Mouse (Mus musculus) stomach, embryonic 15.5 days (tissue): ENCODE measurements around the gene Ctnna3. TPM values are rescaled to one million over a fixed set of nuclear protein-coding genes. Genes with fewer than 3 reads are reported as not detected.
"Not testable (repeated sequence)": the region's sequence is repeated elsewhere in the genome, so short reads cannot be mapped to it uniquely, and the experiment has no call there.

ENCODE experiments used
- ATAC-seq: fragments of 200-750 bp; cut with Nextera tagmentation; 2 replicates; pipeline ENCODE4 v1.8.0; 2017; ENCODE audit warnings: low read depth, moderate number of reproducible peaks, moderate TSS enrichment; ENCODE audit not compliant: insufficient read depth, low FRiP score
- H3K27ac ChIP-seq: fragments of 300-500 bp; sonication (generic); 2 replicates; pipeline ENCODE4 v1.5.1; 2015; ENCODE audit warnings: mild to moderate bottlenecking, inconsistent platforms
- H3K27me3 ChIP-seq: fragments of 300-500 bp; sonication (generic); replicated peaks from 2 replicates; pipeline ENCODE4 v1.6.1; 2015; ENCODE audit warnings: inconsistent platforms
- H3K36me3 ChIP-seq: fragments of 300-500 bp; sonication (generic); 2 replicates; pipeline ENCODE4 v1.6.1; 2015; ENCODE audit warnings: inconsistent platforms
- H3K4me1 ChIP-seq: fragments of 300-500 bp; sonication (generic); 2 replicates; pipeline ENCODE4 v1.6.1; 2015; ENCODE audit warnings: inconsistent platforms
- H3K4me2 ChIP-seq: fragments of 300-500 bp; sonication (generic); 2 replicates; pipeline ENCODE4 v1.6.1; 2015; ENCODE audit warnings: mild to moderate bottlenecking, inconsistent platforms
- H3K4me3 ChIP-seq: fragments of 300-500 bp; sonication (generic); replicated peaks from 2 replicates; pipeline ENCODE4 v1.5.1; 2015; ENCODE audit warnings: inconsistent platforms
- H3K9ac ChIP-seq: fragments of 300-500 bp; sonication (generic); 2 replicates; pipeline ENCODE4 v1.6.1; 2015; ENCODE audit warnings: inconsistent platforms
- H3K9me3 ChIP-seq: fragments of 300-500 bp; sonication (generic); 2 replicates; pipeline ENCODE4 v1.6.1; 2016; ENCODE audit warnings: inconsistent platforms
- WGBS: fragments of 180-500 bp; shearing (Covaris S2); methylation state at CpG from one replicate; pipeline ENCODE4 v1.1.7; 2015; 5-methylcytosine and 5-hydroxymethylcytosine counted together
- polyA plus RNA-seq: library from polyadenylated mRNA; unstranded; fragments of >200 nt; fragmentation: Nextera tagmentation; extraction: Ambion mirVana; gene quantifications from 2 replicates; pipeline ENCODE4 v1.2.1, GENCODE M21; 2015

Gene Ctnna3
- polyA plus RNA-seq, 1 experiment from 2014 or later: 0.58 TPM

- 81% methylated on average over 7 of the region's 7 CpGs for WGBS
Measured at GRCm38 (mm10) chr10:64940975-64941374, 1511.1 kb downstream of the Ctnna3 start.

GRCm38 (mm10) chr10:64958391-64958790 lies 1528.5 kb downstream of the Ctnna3 start:
- no peak overlapping the region for H3K4me3 ChIP-seq
- no peaks in the 10 kb centered on the region for H3K4me1 ChIP-seq
- H3K27me3 ChIP-seq: no peaks in the 10 kb centered on the region
- no peak overlapping the region for H3K9ac ChIP-seq
- H3K4me2 ChIP-seq: no peak overlapping the region
- no peak overlapping the region for H3K27ac ChIP-seq
- no peaks in the 10 kb centered on the region for H3K9me3 ChIP-seq
- no peak for ATAC-seq
- H3K36me3 ChIP-seq: no peaks in the 10 kb centered on the region

More at GRCm38 (mm10) chr10:64940975-64941374, 1511.1 kb downstream of the Ctnna3 start:
- Histone ChIP-seq H3K27me3 (no peaks in the 10 kb centered on the region), H3K4me3 (no peak overlapping the region), H3K27ac (no peak overlapping the region), H3K4me2 (no peak overlapping the region), H3K36me3 (no peaks in the 10 kb centered on the region), H3K9ac (no peak overlapping the region), H3K4me1 (no peaks in the 10 kb centered on the region), H3K9me3 (no peaks in the 10 kb centered on the region)
- no peak for ATAC-seq

GRCm38 (mm10) chr10:64992871-64993270 lies 1563.0 kb downstream of the Ctnna3 start:
- H3K4me1 ChIP-seq: no peaks in the 10 kb centered on the region

GRCm38 (mm10) chr10:65013525-65013924 lies 1583.6 kb downstream of the Ctnna3 start:
- no peaks in the 10 kb centered on the region for H3K36me3 ChIP-seq
- H3K4me3 ChIP-seq: no peak overlapping the region
- no peak overlapping the region for H3K27ac ChIP-seq
- ATAC-seq: no peak
- H3K9me3 ChIP-seq: no peaks in the 10 kb centered on the region
- H3K27me3 ChIP-seq: no peaks in the 10 kb centered on the region
- H3K9ac ChIP-seq: no peak overlapping the region
- no peak overlapping the region for H3K4me2 ChIP-seq
- H3K4me1 ChIP-seq: no peaks in the 10 kb centered on the region

More at GRCm38 (mm10) chr10:64992871-64993270, 1563.0 kb downstream of the Ctnna3 start:
- no peaks in the 10 kb centered on the region for H3K9me3 ChIP-seq
- H3K27me3 ChIP-seq: no peaks in the 10 kb centered on the region
- H3K9ac ChIP-seq: no peak overlapping the region
- H3K4me2 ChIP-seq: no peak overlapping the region
- no peak overlapping the region for H3K4me3 ChIP-seq
- 53% methylated on average over 3 of the region's 3 CpGs for WGBS
- no peak for ATAC-seq
- H3K36me3 ChIP-seq: no peaks in the 10 kb centered on the region
- no peak overlapping the region for H3K27ac ChIP-seq

GRCm38 (mm10) chr10:65022667-65023066 lies 1592.8 kb downstream of the Ctnna3 start:
- Histone ChIP-seq H3K27ac (no peak overlapping the region), H3K27me3 (no peaks in the 10 kb centered on the region), H3K4me1 (no peaks in the 10 kb centered on the region), H3K4me2 (no peak overlapping the region), H3K9ac (no peak overlapping the region), H3K4me3 (no peak overlapping the region), H3K36me3 (no peaks in the 10 kb centered on the region), H3K9me3 (no peaks in the 10 kb centered on the region)
- no peak for ATAC-seq
- 86% methylated on average over 2 of the region's 2 CpGs for WGBS

DNA sequence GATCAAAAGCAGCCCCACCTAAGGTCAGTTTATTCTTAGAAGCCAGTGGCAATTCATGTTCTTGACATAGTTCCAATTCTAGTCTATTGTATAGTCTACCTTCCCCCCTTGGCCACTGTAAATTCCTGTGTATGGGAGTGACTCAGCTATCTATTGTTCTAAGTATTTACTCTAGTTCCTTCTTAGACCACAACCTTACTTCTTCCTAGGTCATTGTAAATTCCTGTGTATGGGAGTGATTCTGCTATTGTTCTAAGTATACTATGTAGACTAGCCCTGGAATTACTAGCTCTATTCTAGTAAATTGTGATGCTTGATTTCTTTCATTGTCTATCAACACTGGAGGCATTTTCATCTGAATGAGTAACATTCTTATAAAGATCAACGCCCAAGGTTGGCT lies 1603.6 kb downstream of the Ctnna3 start:
- not testable (repeated sequence) for ATAC-seq, H3K9me3 ChIP-seq, H3K9ac ChIP-seq, H3K4me3 ChIP-seq, H3K27me3 ChIP-seq, H3K27ac ChIP-seq, H3K4me2 ChIP-seq, H3K36me3 ChIP-seq, H3K4me1 ChIP-seq
- WGBS: 83% methylated on average over 1 of the region's 1 CpGs

Other genes starting within 250 kb of the Ctnna3 start
- gene Mypn, start 226.1 kb upstream of the Ctnna3 start, polyA plus RNA-seq: 0.06 TPM in 2 replicates
- gene Herc4, start 186.3 kb upstream of the Ctnna3 start, polyA plus RNA-seq: 38.9 and 39.9 TPM in 2 replicates
- gene Sirt1, start 48.4 kb upstream of the Ctnna3 start, polyA plus RNA-seq: 5.2 and 5.5 TPM in 2 replicates
- gene Dnajc12, start 47.7 kb upstream of the Ctnna3 start, polyA plus RNA-seq: 9.3 and 10.5 TPM in 2 replicates
- gene Gm7075, start 8.3 kb upstream of the Ctnna3 start, polyA plus RNA-seq: not detected in 2 replicates